Mouse (Mus musculus): Measurements from ENCODE around the gene Rgs3.
A peak's percentile ranks its signal among the peaks of the same experiment; 100 is the strongest.
"Not testable (repeated sequence)": the region's sequence is repeated elsewhere in the genome, so short reads cannot be mapped to it uniquely, and the experiment has no call there.

The Rgs3 gene

DNA sequence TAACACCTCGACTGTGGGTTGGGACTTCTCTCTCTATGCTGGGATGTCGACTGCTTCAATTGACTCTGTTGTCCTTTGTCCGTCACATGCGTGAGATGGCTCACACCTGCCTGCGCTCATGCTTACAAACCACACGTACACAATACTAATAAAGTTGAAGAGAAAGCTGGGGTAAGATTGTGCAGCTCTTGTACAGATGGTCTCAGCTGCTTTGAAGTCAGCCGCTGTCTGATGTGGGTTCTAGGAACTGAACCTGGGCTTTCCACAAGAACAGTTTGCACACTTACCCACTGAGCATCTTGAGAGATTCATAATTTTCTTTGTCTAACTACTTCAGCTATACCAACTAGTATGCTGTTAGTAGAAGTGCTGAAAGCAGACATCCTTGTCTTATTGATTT lies 7.7 kb upstream of the Rgs3 start:
- no peak for DNase-seq (ENCODE audit: low read depth, low spot score)

DNA sequence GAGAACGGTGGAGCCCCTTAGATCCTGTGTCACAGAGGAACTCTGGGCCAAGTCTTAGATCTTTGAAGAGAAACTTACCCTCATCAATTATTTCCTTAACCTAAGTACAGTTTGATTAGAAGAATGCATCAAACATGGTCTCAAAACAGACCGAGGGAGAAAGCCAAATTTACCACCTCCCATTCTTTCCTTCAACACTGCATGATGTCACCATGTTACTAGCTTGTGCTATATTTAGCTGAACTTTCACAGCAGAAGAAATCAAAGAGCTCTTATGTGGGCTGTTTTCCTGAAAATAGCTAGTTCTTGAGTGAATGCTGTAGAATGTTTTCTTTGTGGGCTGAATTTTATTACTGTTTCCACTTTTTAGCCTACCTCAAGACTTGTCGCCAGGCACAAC lies 2.2 kb upstream of the Rgs3 start:
- no peak for DNase-seq (ENCODE audit: low read depth, low spot score)

DNA sequence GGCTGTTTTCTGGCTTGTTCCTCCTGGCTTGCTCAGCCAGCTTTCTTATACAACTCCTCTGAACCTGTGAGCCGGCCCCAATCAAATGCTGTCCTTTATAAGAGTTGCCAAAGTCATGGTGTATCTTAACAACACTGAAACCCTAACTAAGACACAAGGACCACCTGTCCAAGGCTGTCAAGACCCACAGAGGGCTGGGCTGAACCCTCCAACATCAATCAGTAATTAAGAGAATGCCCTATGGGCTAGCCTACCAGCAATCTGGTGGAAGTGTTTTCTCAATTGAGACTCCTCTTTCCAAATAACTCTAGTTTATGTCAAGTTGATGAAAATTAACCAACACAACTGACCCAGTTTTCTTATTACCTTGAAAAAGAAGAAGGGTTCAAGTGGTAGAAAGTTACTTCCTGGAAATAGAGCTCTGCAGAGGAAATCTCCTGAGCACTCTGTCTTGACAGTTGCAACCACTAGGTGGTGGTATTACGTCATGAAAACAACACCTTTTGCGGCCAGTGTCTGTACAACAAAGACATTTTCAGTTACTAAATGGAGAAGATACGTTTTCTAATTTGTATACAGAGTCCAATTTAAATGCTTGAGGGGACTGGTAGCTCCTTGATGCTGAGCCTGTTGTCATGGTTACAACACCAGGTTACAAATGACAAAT lies 1.4 kb downstream of the Rgs3 start:
- peak; percentile 67 for DNase-seq (ENCODE audit: low read depth, low spot score)

DNA sequence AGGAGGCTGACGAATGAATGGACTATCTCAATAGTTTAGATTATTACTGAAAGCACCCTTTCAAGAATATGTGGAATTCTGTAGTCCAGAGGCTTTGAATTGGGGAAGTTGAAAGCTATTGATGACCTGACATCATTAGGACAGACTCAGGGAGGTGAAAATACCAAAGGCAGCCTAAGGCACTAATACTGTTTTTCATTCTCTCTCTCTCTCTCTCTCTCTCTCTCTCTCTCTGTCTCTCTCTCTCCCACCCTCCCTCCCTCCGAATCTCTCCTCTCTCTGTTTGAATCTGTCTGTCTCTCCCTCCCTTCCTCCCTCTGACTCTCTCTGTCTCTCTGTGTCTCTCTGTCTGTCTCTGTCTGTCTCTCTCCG lies 2.0 kb downstream of the Rgs3 start:
- DNase-seq (ENCODE audit: low read depth, low spot score), result no peak

DNA sequence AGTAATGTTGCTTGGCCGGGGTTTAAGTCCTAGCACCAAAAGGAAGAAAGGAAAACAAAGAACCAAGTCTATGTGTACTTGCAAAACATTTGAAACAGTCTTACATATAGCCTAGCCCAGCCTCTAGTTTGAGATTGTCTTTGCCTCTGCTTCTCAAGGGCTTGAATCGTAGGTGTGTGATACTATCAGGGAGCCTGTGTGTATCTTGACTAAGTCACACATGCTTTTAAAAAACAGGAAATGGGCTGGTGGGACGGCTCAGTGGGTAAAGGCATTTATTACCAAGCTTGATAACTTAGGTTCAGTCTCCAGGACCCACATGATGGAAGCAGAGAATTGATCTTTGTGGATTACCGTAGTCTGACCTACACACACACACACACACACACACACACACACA lies 2.4 kb downstream of the Rgs3 start:
- no peak for DNase-seq (ENCODE audit: low read depth, low spot score)

DNA sequence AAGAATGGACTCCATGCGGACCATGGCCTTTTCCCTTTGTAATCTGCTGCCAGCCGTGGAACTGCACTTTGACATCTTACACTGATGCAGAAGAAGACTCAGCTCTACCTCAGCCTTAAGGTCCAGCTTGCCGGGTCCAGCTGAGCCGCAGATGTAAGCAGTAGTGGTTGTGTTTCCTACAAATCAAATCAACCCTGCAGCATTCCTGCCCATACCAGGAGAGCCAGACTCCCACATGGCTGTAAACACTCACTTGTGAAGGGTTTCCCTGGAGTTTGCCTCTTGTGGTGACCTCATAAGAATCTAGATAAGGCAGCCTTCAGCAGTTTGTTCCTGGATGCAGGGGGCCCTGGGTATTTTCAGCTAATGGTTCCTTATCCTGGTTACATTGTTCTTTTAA lies 6.9 kb downstream of the Rgs3 start:
- no peak for DNase-seq (ENCODE audit: low read depth, low spot score)

DNA sequence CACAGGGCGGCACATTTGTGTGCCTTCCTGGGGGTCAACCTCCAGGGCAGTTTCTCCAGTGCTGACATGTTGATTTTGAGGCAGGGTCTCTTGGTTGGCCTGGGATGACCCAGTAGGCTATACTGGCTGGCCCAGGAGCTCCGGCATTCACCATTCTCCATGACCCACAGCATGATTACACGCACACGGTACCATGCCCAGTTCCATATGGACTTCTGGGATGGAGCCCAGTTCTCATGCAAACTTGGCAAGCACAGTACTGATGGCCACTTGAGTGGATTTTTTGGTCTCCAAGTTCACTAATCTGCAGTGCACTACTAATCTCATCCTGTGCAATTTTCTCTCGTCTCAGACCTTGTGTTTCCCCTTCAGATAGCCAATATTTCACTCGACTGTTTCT lies 8.0 kb downstream of the Rgs3 start:
- no peak for DNase-seq (ENCODE audit: low read depth, low spot score)

DNA sequence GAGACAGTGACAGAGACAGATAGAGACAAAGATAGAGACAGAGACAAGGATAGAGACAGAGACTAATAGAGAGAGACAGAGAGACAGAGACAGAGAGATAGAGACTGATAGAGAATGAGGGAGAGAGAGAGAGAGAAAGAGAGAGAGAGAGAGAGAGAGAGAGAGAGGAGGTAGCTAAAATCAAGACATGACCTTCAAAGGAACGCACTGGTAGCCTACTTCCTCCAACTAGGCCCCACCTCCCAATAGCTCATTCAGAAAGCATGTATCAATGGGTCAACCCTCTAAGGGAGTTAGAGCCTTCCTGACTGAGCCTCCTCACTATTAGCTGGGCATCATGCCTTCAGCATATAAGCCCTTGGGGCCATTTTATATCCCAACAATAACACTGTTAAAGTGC lies 8.7 kb downstream of the Rgs3 start:
- DNase-seq (ENCODE audit: low read depth, low spot score), result no peak

DNA sequence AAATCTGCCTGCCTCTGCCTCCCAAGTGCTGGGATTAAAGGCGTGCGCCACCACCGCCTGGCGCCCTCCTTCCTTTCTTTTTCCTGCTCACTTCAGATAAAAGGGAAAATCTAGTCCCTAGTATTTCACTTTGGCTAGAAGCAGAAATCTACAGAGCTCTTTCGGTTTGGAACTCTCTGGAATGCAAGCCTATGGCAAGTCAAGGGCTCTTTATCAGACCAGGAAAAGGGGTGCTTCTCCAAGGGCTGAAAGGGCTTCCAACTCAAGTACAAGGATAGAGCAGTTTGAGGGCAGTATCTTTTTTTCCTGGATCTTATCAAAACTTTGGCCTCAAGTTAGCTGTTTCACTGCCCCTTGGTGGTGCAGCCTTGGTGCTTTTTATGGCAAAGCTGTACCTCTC lies 10.0 kb downstream of the Rgs3 start:
- no peak for DNase-seq (ENCODE audit: low read depth, low spot score)

DNA sequence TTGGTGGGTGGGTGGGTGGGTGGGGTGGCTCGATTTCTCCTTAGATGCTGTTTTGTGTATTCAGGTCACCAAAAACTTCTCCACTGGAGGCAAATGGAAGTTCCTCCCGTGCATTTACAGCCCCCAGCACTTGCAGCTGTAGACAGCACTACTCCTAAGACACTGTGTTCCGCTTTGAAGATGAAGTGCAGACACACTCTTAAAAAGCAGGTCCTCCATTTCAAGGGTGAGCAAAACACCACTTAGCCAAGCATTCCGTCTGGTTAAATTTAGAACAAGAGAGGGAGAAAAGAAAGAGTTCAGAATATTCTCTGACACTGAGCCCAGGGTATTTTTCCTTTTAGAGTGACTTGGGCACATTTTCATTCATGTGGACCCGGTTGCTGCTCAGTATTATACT lies 10.4 kb downstream of the Rgs3 start:
- DNase-seq (ENCODE audit: low read depth, low spot score), result no peak

DNA sequence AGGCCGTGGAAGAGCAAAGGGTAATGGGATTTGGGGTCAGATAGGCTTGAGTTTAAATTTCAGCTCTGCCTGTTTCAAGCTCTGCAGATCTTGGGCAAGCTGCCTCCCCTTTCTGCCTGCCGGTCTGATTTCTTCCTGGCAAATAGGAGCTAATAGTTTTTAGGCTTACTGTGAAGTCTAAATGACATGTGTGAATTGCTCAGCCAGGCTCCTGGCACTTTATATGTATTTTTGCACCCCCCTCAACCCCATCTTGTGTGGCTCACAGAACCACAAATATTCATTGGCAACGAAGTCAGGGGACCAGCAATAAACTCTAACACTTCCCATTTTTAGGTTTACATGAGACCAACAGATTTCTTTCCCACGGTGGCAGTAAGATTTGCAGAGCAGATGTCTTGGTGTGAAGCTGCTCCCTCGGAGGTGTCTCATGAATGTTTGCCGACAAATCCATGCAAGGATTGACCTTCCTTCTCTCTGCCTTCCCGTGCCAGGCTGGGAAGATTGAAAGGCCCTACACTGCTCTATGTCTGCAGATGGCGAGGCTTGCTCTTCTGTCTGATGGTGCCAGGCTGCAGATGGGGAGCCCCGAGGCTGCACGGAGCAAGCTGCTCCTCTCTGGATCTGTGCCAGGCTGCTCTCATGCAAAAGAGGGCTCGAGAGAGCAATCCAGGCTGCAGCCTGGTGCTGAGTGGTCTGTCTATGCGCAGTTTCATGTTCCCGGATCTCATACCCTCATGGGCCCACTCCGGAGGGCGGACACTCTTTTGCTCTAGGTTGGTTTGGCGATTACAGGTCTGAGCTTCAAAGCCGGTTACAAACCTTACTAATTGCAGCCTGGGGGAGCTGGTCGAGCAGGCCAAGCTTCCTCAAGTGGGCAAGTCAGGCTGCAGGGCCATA lies 23.0 kb downstream of the Rgs3 start:
- DNase-seq (ENCODE audit: low read depth, low spot score), result peak; percentile 66

DNA sequence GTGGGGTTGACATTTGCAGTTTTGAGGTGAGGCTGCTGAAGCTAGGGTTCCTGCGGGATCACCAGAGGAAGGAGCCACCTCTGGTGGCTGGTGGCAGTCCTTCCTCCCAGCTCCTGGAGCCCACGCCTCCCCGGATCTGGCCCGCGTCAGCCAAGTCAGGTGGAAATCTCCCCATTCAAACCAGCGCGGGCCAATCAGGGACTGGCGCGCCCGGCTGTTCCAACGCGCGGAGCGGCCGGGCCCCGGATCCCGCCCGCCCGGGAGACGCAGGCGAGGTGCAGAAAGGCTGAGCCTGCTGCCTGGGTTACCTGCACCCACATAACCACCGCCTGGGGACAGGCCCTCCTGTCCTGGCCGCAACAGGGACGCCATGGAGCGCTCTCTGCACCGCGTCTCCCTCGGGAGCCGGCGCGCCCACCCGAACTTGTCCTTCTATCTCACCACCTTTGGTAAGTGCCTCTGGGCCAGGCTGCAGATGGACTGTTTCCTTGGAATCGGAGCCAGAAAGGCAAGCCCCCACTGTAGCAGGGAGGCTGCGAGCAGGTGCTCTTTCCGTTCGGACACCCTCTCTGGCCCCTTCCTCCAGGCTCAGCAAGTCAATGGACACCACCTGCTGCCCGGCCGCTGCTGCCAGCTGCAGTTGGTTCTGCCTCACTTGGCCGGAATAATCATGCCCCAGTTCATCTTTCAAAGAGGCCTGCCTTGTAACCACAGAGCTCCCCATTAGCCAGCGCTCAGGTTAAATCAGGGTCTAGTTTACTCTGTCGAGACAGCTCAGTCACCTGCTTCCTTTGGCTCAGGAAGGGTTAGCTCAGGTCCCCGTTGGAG lies 23.8 kb downstream of the Rgs3 start:
- no peak for DNase-seq (ENCODE audit: low read depth, low spot score)

DNA sequence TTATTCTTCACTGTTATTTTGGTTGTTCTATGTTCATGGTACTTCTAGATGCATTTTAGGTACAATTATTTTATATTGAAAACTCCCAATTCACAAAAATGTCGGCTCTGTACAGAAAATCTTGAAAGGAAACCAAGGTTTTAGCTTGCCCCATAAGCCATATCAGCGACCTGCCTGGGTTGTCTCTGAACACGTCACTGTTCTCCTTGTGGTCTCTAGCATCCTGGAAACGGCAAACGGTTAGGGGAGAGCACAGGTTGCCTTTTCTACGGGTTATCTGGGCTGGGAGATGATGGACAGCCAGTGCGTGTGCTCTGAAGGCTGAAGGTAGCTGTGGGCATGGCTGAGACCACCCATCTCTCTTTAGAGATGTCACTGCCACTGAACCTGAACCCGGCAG lies 27.4 kb downstream of the Rgs3 start:
- no peak for DNase-seq (ENCODE audit: low read depth, low spot score)

DNA sequence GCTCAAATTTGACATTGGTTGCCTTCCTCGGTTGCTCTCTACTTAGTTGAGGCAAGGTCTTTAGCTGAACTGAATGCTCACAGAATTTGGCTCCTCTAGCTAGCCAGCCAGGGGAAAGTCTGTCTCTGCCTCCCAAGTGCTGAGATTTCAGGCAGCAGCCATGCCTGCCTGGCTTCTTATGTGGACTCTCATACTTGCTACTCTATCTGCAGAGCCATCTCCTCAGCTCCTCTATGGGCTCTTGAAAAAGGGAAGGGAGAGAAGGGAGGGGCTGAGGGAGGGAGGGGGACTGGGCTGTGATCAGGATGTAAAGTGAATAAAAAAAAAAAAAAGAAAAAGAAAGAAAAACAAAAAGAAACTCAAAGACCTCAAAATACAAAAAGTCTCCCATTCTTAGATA lies 31.2 kb downstream of the Rgs3 start:
- no peak for DNase-seq (ENCODE audit: low read depth, low spot score)

DNA sequence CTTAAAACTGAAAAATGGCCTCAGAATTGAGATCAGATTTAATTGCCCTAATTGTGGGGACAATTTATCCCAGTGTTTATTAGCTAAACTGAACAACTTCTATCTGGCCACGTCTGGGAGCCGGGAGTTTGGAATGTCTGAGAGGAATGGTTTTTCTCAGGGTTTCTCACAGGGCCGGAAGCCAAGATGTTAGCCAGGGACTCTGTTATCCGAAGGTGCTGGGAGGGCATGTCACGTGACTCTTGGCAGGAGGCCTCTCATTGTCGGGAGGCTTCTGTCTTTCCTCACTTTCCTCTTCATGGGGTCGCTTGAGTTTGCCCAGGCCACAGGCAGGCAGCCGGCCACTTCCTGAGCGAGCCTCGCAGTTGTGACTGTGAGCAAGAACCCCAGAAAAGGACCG lies 31.7 kb downstream of the Rgs3 start:
- DNase-seq (ENCODE audit: low read depth, low spot score), result no peak

DNA sequence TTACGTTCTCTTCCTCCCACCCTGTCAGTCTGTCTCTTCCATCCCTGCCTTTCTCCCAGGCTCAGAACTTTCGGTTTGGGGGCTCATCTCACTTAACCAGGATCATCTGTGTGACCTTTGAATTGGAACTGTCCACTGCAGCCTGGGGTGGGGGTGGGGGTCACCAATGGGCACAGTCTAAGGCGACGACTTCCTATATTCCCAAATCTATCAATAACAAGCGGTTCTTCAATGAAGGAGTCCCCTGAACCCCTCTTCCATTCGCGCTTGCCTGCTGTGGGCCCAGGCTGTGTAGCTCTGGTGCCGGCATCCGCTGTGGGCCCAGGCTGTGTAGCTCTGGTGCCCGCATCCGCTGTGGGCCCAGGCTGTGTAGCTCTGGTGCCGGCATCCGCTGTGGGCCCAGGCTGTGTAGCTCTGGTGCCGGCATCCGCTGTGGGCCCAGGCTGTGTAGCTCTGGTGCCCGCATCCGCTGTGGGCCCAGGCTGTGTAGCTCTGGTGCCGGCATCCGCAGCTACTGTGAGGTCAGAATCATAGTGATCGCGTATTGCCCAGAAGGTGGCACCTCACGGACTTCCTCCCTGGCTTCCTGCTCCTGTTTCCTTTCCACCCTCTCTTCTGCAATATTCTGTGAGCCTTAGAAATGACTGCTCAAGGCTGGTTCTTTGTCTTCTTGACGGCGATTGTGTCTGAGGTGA lies 34.0 kb downstream of the Rgs3 start:
- not testable (repeated sequence) for DNase-seq (ENCODE audit: low read depth, low spot score)

DNA sequence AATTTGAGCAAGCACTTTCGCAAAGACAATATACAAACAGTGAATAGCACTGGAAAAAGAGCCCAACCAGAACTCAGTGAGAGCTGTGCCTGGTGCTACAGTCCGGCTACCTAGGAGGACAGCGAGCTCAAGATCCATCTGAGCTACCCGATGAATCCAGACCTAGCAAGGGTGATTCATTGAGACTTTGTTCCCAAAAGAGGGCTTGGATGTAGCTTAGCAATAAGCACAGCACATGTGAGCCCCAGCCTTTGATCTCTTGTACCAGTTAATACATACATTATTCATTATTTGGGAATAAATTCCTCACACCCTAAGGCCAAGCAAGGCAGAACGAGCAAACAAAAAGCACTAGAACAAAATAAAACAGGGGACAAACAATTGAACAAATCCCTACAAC lies 34.8 kb downstream of the Rgs3 start:
- no peak for DNase-seq (ENCODE audit: low read depth, low spot score)

DNA sequence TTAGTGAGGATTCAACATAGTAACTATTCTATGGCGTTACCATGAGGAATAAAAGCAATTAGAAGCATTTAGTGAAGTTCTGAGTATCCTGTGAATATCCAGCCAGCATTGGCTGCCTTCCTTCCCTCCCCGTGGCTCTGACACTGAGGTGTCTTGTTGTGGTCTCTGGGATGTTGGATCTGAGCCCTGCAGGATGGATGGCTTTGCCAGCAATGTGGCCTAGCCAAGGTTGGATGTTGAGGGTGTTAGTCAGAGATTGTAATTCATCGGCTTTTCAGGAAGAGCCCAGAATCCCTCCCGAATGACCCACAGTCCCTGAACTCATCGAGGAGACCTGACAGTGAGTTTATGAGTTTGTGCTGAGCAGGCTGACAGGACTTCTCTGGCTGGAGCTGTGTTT lies 36.4 kb downstream of the Rgs3 start:
- DNase-seq (ENCODE audit: low read depth, low spot score), result no peak

DNA sequence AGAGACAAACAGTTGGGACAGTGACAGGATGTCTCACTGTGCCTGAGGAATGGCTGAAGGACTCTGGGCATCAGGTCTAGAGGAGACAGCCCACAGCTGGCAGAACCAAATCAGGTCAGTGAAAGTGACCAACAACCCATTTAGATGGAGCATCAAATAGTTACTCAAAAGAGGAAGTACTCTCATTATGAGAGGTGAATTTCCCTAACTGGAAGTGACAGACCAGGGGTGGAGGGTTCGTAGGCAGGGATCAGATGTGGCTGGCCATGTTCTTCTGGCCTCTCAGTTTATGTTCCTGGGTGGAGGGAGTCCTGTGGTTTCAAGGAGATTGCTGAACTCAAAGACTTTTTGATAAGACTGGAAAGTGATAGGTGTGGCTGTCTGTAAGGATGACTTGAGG lies 40.9 kb downstream of the Rgs3 start:
- DNase-seq (ENCODE audit: low read depth, low spot score), result no peak

DNA sequence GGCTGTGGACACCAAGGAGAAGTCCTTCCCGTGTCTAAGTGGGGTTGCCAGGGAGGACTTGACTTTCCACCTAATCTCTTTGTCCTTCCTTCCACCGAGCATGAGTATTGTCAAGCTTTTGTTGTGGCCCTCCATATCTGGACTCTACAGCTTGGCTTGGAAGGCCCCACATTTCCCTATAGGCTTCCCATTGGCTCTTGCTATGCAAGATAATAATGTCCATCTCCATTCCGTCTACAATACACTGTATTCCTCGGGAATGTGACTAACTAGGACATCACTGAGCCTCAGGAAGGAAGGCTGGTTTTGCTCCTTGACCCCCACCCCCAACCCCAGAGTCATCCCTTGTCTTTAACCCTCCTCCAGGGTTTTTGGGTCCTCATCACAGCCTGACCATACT lies 44.0 kb downstream of the Rgs3 start:
- no peak for DNase-seq (ENCODE audit: low read depth, low spot score)

DNA sequence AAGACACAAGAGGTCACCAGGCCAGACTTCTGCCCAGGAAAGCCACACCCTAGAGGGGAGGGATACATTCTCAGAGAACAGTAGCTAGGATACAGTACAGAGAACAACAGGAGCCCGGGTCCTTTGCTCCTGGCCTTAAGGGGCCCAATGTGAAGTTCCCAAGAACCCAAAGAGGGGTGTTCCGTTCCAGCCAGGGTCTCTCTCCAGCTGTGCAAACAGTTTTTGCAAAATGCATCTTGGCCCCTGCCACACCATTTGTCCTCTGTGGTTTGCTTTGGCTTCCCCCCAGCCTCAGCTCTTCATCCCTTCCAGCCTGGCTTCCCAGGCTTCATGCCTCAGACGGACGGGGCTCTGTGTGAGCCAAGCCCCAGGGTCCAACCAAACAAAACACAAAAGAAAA lies 44.4 kb downstream of the Rgs3 start:
- DNase-seq (ENCODE audit: low read depth, low spot score), result no peak
